Mouse (Mus musculus) cerebellum, adult 2 months (tissue): ENCODE results near the gene Arhgef19. TPM values are rescaled to one million over a fixed set of nuclear protein-coding genes. Genes with fewer than 3 reads are reported as not detected.

ENCODE experiments used
- DNase-seq, 2 experiments: peaks; one replicate each; pipeline ENCODE4 v3.0.0; 2021
- H3K27ac ChIP-seq: fragments of 200-500 bp; 2 replicates; pipeline ENCODE4 v1.5.1; 2012; ENCODE audit warnings: low read length, control low read depth, inconsistent platforms; ENCODE audit not compliant: insufficient read depth
- H3K27me3 ChIP-seq: fragments of 200-500 bp; 2 replicates; pipeline ENCODE4 v1.6.1; 2012; ENCODE audit warnings: inconsistent platforms, mild to moderate bottlenecking, low read length, moderate library complexity; ENCODE audit not compliant: control insufficient read depth, insufficient read depth
- H3K4me1 ChIP-seq: fragments of 200-500 bp; 2 replicates; pipeline ENCODE4 v1.6.1; 2011; ENCODE audit warnings: low read length; ENCODE audit not compliant: control insufficient read depth, insufficient read depth
- H3K4me3 ChIP-seq: fragments of 200-500 bp; replicated peaks from 2 replicates; pipeline ENCODE3; 2011; ENCODE audit warnings: mild to moderate bottlenecking, low read depth, low read length, control low read depth; ENCODE audit not compliant: insufficient read depth
- CTCF ChIP-seq: fragments of 200-500 bp; IDR thresholded peaks from 2 replicates; pipeline ENCODE4 v1.5.1; 2011; ENCODE audit warnings: low read depth, mild to moderate bottlenecking, control low read depth, low read length, moderate library complexity, borderline replicate concordance; ENCODE audit not compliant: insufficient read depth
- POLR2A ChIP-seq: fragments of 200-500 bp; IDR thresholded peaks from 2 replicates; pipeline ENCODE4 v1.6.1; 2011; ENCODE audit warnings: low read length, control low read depth, borderline replicate concordance; ENCODE audit not compliant: insufficient read depth
- WGBS: fragments of 180-500 bp; shearing (Covaris S2); methylation state at CpG from one replicate; pipeline ENCODE4 v1.1.7; 2018; 5-methylcytosine and 5-hydroxymethylcytosine counted together
- polyA plus RNA-seq: library from polyadenylated mRNA; depleted of rRNA; stranded (reverse); fragments of >200 nt; gene quantifications from 2 replicates; pipeline ENCODE4 v1.2.3, GENCODE M21; 2012

The Arhgef19 gene
- polyA plus RNA-seq, 1 experiment, result 15.0 TPM

DNA sequence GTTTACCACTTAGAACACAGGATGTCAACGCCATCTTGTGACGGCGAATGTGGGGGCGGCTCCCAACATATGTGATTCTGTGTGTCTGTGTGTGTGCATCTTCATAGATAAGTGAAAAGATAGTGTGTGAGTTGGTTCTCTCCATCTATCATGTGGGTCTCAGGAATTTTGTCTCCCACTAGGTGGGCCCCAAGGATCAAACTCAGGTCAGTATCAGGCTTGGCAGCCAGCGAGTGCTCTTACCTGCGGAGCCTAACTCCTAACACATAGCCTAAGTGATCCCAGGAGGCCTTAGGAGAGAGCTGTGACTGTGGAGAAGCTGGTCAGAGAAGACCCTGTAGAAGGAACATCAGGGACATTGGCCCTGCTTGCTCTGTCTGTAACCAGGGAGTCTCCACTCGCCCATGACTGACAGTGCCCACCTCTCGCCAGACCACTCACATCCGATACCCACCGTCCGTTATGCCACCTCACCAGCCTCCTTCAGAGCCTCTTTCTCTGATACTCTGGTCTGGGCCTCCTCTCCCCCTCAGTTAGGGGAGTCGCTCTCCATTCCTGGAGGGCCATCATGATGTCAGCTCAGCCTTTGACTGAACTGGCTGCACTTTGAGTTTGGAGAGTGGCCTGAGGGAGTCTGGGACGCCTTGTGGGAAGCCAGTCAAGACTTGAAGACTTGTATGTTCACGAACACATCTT is 28.6 kb upstream of the Arhgef19 start:
- peaks cover 8% of the 10 kb centered on the region; the same call in 1 of the 2 replicates for H3K4me1 ChIP-seq
- WGBS, result 50% methylated on average over 14 of the region's 14 CpGs
- peak overlapping the region; percentile 65 for H3K4me3 ChIP-seq
- H3K27ac ChIP-seq, result peak overlapping the region; percentile 95
- TF ChIP-seq POLR2A (peak; percentile 19; the same call in 1 of the 2 replicates), CTCF (no peak)
- no peaks in the 10 kb centered on the region for H3K27me3 ChIP-seq
- DNase-seq, result peak; percentile 33 to 34

DNA sequence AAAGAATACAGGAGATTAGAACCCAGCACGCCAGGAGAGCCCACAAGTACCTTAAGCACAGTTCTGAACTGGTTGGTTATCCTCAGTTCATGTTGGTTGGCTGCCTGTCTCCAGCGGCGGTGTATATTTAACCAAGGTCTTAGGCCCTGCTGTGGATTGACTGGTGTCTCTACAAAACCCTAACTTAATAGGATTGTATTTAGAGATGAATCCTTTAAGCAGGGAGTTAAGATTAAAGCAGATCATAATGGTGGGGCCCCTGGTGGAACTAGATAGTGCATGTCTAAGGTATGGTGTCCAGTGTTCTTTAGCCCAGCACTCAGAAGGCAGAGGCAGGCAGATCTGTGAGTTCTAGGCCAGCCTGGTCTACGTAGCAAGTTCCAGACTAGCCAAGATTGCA is 27.7 kb upstream of the Arhgef19 start:
- TF ChIP-seq CTCF (no peak), POLR2A (no peak)
- H3K27me3 ChIP-seq, result no peaks in the 10 kb centered on the region
- no peak overlapping the region for H3K4me3 ChIP-seq
- H3K4me1 ChIP-seq, result peaks cover 8% of the 10 kb centered on the region; the same call in 1 of the 2 replicates
- 94% methylated on average over 4 of the region's 4 CpGs for WGBS
- DNase-seq, result no peak
- no peak overlapping the region for H3K27ac ChIP-seq

DNA sequence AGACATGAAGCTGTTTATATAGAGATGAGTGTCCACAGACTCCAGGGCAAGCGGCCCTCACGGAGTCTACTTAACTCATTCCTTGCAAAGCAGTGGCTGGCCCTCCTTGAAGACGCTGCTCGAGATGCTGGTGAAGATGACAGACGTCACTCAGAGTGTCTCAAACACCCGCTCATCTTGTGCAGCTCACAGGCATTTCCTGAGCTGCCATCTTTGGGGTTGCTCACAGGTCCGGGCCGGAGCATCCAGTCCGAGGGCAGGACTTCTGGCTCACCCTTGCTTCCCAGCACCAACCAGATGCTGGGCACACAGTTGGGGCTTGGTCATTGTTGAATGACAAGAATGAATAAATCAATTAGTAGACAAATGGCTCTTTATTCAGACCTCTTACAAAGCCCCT is 26.4 kb upstream of the Arhgef19 start:
- Histone ChIP-seq H3K4me3 (no peak overlapping the region), H3K27me3 (no peaks in the 10 kb centered on the region), H3K4me1 (peaks cover 8% of the 10 kb centered on the region; the same call in 1 of the 2 replicates), H3K27ac (no peak overlapping the region)
- WGBS, result 77% methylated on average over 9 of the region's 9 CpGs
- no peak for DNase-seq
- TF ChIP-seq POLR2A, result no peak
- no peak for TF ChIP-seq CTCF

DNA sequence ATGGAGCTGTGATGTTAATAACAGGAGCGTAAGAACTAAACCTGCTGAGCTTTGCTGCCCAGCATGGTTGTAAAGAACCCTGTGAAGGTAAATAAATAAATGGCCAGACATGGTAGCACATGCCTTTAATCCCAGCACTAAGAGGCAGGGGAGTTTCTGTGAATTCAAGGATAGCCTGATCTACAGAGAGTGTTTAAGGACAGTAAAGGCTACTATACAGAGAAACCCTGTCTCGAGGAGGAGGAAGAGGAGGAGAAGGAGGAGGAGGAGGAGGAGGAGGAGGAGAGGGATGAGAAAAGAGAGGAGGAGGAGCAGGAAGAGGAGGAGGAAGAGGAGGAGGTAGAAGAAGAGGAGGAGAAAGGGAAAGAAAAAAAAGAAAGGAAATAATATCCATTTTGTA is 26.0 kb upstream of the Arhgef19 start:
- H3K27ac ChIP-seq, result no peak overlapping the region

DNA sequence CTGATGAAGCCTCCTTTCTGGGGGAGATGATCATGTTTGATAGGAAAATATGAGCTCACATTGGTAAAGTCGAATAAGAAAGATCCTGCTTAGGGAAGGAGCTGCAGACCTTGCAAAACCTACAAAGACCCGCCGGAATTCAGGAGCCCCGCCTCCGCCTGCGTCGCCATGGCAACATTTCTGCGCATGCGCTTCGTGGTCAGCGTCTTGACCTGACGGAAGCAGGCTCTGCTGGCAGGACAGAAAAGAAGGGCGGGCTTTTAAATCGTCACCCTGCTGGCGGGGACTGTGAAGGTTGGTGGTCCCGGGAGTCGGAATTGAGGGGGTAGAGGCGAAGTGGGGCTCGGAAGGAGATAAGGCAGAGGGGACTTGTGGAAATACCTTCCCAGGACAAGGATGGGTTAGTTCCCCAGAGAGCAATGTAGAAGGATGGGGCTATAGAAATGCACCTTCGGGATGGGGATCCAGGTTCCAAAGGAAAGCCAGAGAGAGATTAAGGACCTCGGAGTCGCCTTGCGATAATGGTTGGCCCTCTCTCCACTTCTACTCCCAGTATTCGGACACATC is 25.4 kb upstream of the Arhgef19 start, which contains the start of gene Rsg1:
Rsg1 (plus strand) TSS at position 187 of the 567 bp plus-strand sequence.
- peaks cover 8% of the 10 kb centered on the region; the same call in 1 of the 2 replicates for H3K4me1 ChIP-seq
- H3K4me3 ChIP-seq, result peak within 1 kb of the TSS; percentile 81
- DNase-seq, result peak; percentile 93 to 96
- peak; percentile 76; the same call in 1 of the 2 replicates for TF ChIP-seq POLR2A
- no peak for TF ChIP-seq CTCF
- H3K27ac ChIP-seq, result peak within 1 kb of the TSS; percentile 58
- 0% methylated on average over 24 of the region's 24 CpGs for WGBS
- no peaks in the 10 kb centered on the region for H3K27me3 ChIP-seq

More for the DNA sequence above, 26.0 kb upstream of the Arhgef19 start:
- no peak for DNase-seq
- WGBS, result 45% methylated on average over 2 of the region's 2 CpGs
- Histone ChIP-seq H3K4me1 (peaks cover 8% of the 10 kb centered on the region; the same call in 1 of the 2 replicates), H3K27me3 (no peaks in the 10 kb centered on the region), H3K4me3 (peak overlapping the region; percentile 81)
- no peak for TF ChIP-seq POLR2A
- no peak for TF ChIP-seq CTCF

DNA sequence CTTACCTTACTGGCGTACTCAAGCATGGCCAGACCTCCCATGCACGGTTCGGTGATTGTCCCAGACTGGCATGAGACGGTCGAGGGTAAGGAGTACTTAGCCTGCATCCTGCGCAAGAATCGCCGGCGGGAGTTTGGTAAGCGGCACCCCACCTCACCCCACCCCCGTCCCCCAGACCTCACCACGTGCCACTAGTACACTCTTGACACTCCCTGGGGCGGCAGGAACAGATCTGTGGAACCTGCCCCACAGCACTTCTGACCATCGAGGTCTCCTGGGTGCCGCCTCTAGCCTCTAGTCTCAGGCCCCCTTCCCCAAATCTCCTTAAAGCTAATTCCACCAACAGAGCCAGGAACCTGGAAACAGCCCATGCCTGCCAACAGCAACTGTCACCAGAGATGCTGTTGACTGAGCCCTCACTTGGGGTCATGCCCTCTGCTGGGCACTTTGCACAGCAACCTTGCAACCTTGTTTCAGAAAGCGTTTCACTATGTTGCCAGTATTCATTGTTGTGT is 24.9 kb upstream of the Arhgef19 start:
- under 1% methylated on average over 16 of the region's 16 CpGs for WGBS
- Histone ChIP-seq H3K4me1 (peaks cover 8% of the 10 kb centered on the region; the same call in 1 of the 2 replicates), H3K4me3 (peak overlapping the region; percentile 81), H3K27me3 (no peaks in the 10 kb centered on the region), H3K27ac (peak overlapping the region; percentile 58)
- TF ChIP-seq POLR2A (no peak), CTCF (peak; percentile 59; the same call in 1 of the 2 replicates)
- peak; percentile 48 to 54 for DNase-seq

DNA sequence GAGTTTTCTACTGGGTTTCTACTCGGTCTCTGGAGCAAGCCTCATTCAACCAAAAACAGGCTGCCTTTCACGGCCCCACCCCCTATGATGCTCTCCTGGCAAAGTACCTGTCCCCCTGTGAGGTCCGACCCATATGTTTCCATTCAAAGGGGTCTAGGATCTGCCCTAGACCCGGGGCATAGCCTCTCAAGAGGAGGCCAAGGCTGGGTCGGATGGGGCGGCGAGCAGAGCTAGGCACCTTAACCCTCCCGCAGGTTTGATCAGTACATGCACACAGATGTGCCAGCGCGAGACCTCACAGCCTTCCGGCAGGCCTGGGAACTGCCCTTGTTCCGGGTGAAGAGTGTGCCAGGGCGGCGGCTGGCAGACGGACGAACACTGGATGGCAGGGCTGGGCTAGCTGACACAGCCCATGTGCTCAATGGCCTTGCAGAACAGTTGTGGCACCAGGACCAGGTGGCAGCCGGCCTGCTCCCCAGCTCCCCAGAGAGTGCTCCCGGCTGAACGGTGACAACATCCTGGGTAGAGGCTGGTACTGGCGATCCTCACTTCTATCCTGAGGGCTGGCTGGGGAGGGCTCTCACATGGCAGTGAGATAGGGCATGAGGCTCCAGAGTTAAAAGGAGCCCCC is 19.6 kb upstream of the Arhgef19 start:
- Histone ChIP-seq H3K27me3 (no peaks in the 10 kb centered on the region), H3K27ac (no peak overlapping the region), H3K4me3 (no peak overlapping the region), H3K4me1 (peaks cover 5% of the 10 kb centered on the region)
- no peak for DNase-seq
- WGBS, result 27% methylated on average over 20 of the region's 20 CpGs
- TF ChIP-seq POLR2A (no peak), CTCF (no peak)

DNA sequence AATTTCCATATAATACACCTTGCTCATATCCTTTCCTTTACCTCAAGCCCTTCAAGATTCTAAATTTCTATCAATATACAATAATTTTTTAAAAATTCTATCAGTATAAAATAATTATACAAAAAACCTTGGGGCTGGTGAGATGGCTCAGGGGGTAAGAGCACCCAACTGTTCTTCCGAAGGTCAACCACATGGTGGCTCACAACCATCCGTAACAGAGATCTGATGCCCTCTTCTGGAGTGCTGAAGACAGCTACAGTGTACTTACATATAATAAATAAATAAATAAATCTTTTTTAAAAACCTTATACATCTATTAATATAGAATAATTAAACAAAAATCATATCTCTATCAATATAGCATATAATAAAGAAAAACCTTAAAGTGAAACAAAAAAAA is 17.5 kb upstream of the Arhgef19 start:
- no peak for DNase-seq
- TF ChIP-seq POLR2A, result no peak
- TF ChIP-seq CTCF, result no peak
- no peaks in the 10 kb centered on the region for H3K27me3 ChIP-seq
- 75% methylated on average over 2 of the region's 2 CpGs for WGBS
- H3K4me3 ChIP-seq, result no peak overlapping the region
- peaks cover 5% of the 10 kb centered on the region; the same call in 1 of the 2 replicates for H3K4me1 ChIP-seq
- H3K27ac ChIP-seq, result no peak overlapping the region
